Comparison of ENCODE assay signal across 20 mouse cellular contexts in genomic region chr17:15179411-15179951, GRCm38 (mm10).
DNase-seq lines count a peak whose midpoint lies in the region; ATAC-seq and TF ChIP-seq lines count a peak whose summit lies in the region.
"Had no signal": no experiment of that assay in that cellular context is flagged by ENCODE, and none has a peak within 500 bp of the region (broad histone marks: within the 10 kb centered on the region; RNA-seq: fewer than 3 reads in every experiment).

No protein-coding gene starts in this region.

- no peak overlapping the region for H3ac ChIP-seq in myocyte (ENCODE audit: control insufficient read depth, insufficient read length)

- H3K4me2 ChIP-seq in embryonic facial prominence, embryonic 11.5 days (ENCODE audit: low read depth, low read length) = no peak overlapping the region
- H3K4me2 ChIP-seq in myocyte (ENCODE audit: low read depth) = no peak overlapping the region
- H3K4me2 ChIP-seq: embryonic facial prominence, embryonic 15.5 days; heart, embryonic 11.5 days; hindbrain, embryonic 15.5 days; limb, embryonic 15.5 days; midbrain, embryonic 11.5 days had no signal

- no peaks in the 10 kb centered on the region for H3K79me2 ChIP-seq in myocyte (ENCODE audit: control insufficient read depth, insufficient read depth)

- ATAC-seq in embryonic facial prominence, embryonic 11.5 days (replicated peaks; ENCODE audit: insufficient number of reproducible peaks, low FRiP score, low TSS enrichment, low read depth) = no peak
- ATAC-seq: intestine, postnatal 0 days had no signal

- no peaks in the 10 kb centered on the region for H3K36me3 ChIP-seq in embryonic facial prominence, embryonic 11.5 days (replicated peaks; ENCODE audit: control insufficient read depth, insufficient read depth, low read depth, low read length)
- H3K36me3 ChIP-seq in embryonic facial prominence, embryonic 10.5 days (replicated peaks) = no peaks in the 10 kb centered on the region
- no peaks in the 10 kb centered on the region for H3K36me3 ChIP-seq in myocyte (ENCODE audit: control insufficient read depth, insufficient read depth)
- H3K36me3 ChIP-seq: embryonic facial prominence, embryonic 15.5 days; hindbrain, embryonic 15.5 days; limb, embryonic 15.5 days had no signal

- peak; percentile 56 for DNase-seq in embryonic facial prominence, embryonic 11.5 days (ENCODE audit: low spot score)
- no peak for DNase-seq in embryonic facial prominence, embryonic 10.5 days (ENCODE audit: low spot score)
- peak; percentile 19 to 36 for DNase-seq in left cerebral cortex, postnatal 36 days (ENCODE audit: low spot score in 2 of 2)
- no peak for DNase-seq in left cerebral cortex, postnatal 14 days (ENCODE audit: low spot score in 2 of 2)
- DNase-seq in NIH3T3 (ENCODE audit: low read depth) = peak; percentile 25
- DNase-seq in thymus, postnatal 0 days (ENCODE audit: low spot score) = no peak
- DNase-seq in testis, postnatal 14 days (ENCODE audit: low spot score) = no peak
- DNase-seq: cerebellum, adult 11 months; cerebellum, postnatal 25 days; heart, postnatal 14 days; kidney, postnatal 10 days; thymus, postnatal 4 days had no signal

- H3K4me1 ChIP-seq in embryonic facial prominence, embryonic 11.5 days (ENCODE audit: control insufficient read depth, insufficient read depth, low read length) = no peaks in the 10 kb centered on the region
- H3K4me1 ChIP-seq in embryonic facial prominence, embryonic 10.5 days = peaks cover 29% of the 10 kb centered on the region
- H3K4me1 ChIP-seq: embryonic facial prominence, embryonic 15.5 days; limb, embryonic 15.5 days had no signal

- H3K4me3 ChIP-seq in embryonic facial prominence, embryonic 11.5 days (ENCODE audit: low read depth, low read length) = no peak overlapping the region
- H3K4me3 ChIP-seq in embryonic facial prominence, embryonic 10.5 days = no peak overlapping the region
- H3K4me3 ChIP-seq in myocyte = no peak overlapping the region
- H3K4me3 ChIP-seq: embryonic facial prominence, embryonic 15.5 days; hindbrain, embryonic 15.5 days; limb, embryonic 15.5 days had no signal

- 57% methylated on average over 4 of the region's 4 CpGs for WGBS in embryonic facial prominence, embryonic 11.5 days
- 62% methylated on average over 4 of the region's 4 CpGs for WGBS in embryonic facial prominence, embryonic 10.5 days

- no peaks in the 10 kb centered on the region for H3K9me3 ChIP-seq in embryonic facial prominence, embryonic 11.5 days (replicated peaks; ENCODE audit: control insufficient read depth, low read length)
- H3K9me3 ChIP-seq in embryonic facial prominence, embryonic 10.5 days = no peaks in the 10 kb centered on the region
- H3K9me3 ChIP-seq: embryonic facial prominence, embryonic 15.5 days; hindbrain, embryonic 15.5 days; limb, embryonic 15.5 days had no signal

- no peak overlapping the region for H3K27ac ChIP-seq in embryonic facial prominence, embryonic 11.5 days (replicated peaks; ENCODE audit: low read depth, low read length)
- H3K27ac ChIP-seq in embryonic facial prominence, embryonic 10.5 days (replicated peaks) = no peak overlapping the region
- H3K27ac ChIP-seq: embryonic facial prominence, embryonic 15.5 days; hindbrain, embryonic 15.5 days; limb, embryonic 15.5 days; stomach, postnatal 0 days had no signal

- no peaks in the 10 kb centered on the region for H3K27me3 ChIP-seq in embryonic facial prominence, embryonic 11.5 days (ENCODE audit: control insufficient read depth, insufficient read depth, low read length)
- H3K27me3 ChIP-seq in embryonic facial prominence, embryonic 10.5 days (replicated peaks; ENCODE audit: low read depth, poor library complexity, severe bottlenecking) = 0 out of 2 replicates have a peak, but pooled peaks cover 5% of the 10 kb centered on the region
- peaks cover 4% of the 10 kb centered on the region for H3K27me3 ChIP-seq in myocyte (ENCODE audit: control insufficient read depth, insufficient read depth, insufficient read length)
- H3K27me3 ChIP-seq: limb, embryonic 15.5 days had no signal

- intact Hi-C loops in left cerebral cortex, postnatal 36 days (cut with DNase I) = no loop called here
- intact Hi-C loops in left cerebral cortex, postnatal 14 days (cut with DNase I) = loop anchor here (5.0 kb wide), 1 partner anchor 198 kb away; the partner anchor contains the start of gene Dll1

- no peak overlapping the region; the same call in 1 of the 2 replicates for H3K9ac ChIP-seq in embryonic facial prominence, embryonic 11.5 days (replicated peaks; ENCODE audit: low read length)
- H3K9ac ChIP-seq: embryonic facial prominence, embryonic 15.5 days; hindbrain, embryonic 15.5 days; limb, embryonic 15.5 days had no signal

- TF ChIP-seq POLR2A in myocyte (IDR thresholded peaks at IDR 0.05; ENCODE audit: insufficient read length, low read depth) = no peak

TF ChIP-seq in myocyte, 11 proteins besides CTCF, POLR2A, EP300 and RAD21:
- no peak for TF ChIP-seq CEBPB (IDR thresholded peaks at IDR 0.05; ENCODE audit: insufficient read depth, poor library complexity, severe bottlenecking)
- peak; percentile 66 for TF ChIP-seq REST (IDR thresholded peaks at IDR 0.05; ENCODE audit: insufficient read depth, insufficient read length)
- no peak for TF ChIP-seq POLR2AphosphoS2 (IDR thresholded peaks at IDR 0.05; ENCODE audit: insufficient read length, low read depth)

Comparison
In these comparisons a context has a peak if more than half of its experiments do, and no peak if none do; other contexts are left out.
1. DNase-seq: peak in embryonic facial prominence, embryonic 11.5 days (single experiment), left cerebral cortex, postnatal 36 days (2 of 2) and NIH3T3 (single experiment); none in embryonic facial prominence, embryonic 10.5 days (single experiment), left cerebral cortex, postnatal 14 days (0 of 2), thymus, postnatal 0 days (single experiment) and testis, postnatal 14 days (single experiment).